Comparison of ENCODE assay signal across 10 mouse cellular contexts in the genomic region with DNA sequence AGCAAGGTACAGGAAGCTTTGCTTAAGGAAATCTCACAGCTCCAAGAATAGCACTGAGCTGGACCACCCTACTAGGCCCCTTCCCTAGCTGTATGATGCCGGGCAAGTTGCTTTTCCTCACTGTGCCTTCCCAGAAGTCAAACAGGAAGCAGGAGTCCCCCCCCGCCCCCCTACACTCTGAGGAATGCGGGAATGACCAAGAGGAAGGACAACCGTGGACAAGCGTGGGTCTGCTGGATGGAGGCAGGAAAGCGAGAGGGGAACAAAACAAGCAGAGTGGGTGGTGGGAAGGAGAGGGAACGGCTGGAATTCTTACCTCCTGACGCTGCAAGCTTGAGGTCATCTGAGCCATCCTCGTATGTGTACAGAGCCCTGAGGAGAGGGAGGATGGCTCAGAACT. TPM values are rescaled to one million over a fixed set of nuclear protein-coding genes. Genes with fewer than 3 reads are reported as not detected.
DNase-seq lines count a peak whose midpoint lies in the region; ATAC-seq and TF ChIP-seq lines count a peak whose summit lies in the region.
"Had no signal": no experiment of that assay in that cellular context is flagged by ENCODE, and none has a peak within 500 bp of the region (broad histone marks: within the 10 kb centered on the region; RNA-seq: fewer than 3 reads in every experiment).

No protein-coding gene starts in this region.

- peaks cover 27% of the 10 kb centered on the region for H3K79me2 ChIP-seq in C2C12 (ENCODE audit: control insufficient read depth, insufficient read depth)

- peaks cover 8% of the 10 kb centered on the region for H3K79me3 ChIP-seq in C2C12 (ENCODE audit: low read depth)

- H3K9ac ChIP-seq in heart, embryonic 15.5 days = no peak overlapping the region
- H3K9ac ChIP-seq in forebrain, embryonic 15.5 days (replicated peaks) = peak overlapping the region; percentile 99
- H3K9ac ChIP-seq in midbrain, embryonic 11.5 days (ENCODE audit: low read length) = peak overlapping the region; percentile 33; the same call in 1 of the 2 replicates

- WGBS in heart, embryonic 15.5 days = 26% methylated on average over 9 of the region's 9 CpGs
- WGBS in forebrain, embryonic 15.5 days = 58% methylated on average over 9 of the region's 9 CpGs
- 60% methylated on average over 9 of the region's 9 CpGs for WGBS in midbrain, embryonic 11.5 days

- no peak overlapping the region for H3K4me3 ChIP-seq in heart, embryonic 15.5 days
- no peak overlapping the region for H3K4me3 ChIP-seq in C2C12 (ENCODE audit: insufficient read depth, poor library complexity, severe bottlenecking)
- H3K4me3 ChIP-seq in forebrain, embryonic 15.5 days = peak overlapping the region; percentile 73
- H3K4me3 ChIP-seq in midbrain, embryonic 11.5 days (ENCODE audit: low read depth, low read length) = peak overlapping the region; percentile 4; the same call in 1 of the 2 replicates

- no peaks in the 10 kb centered on the region for H3K9me3 ChIP-seq in heart, embryonic 15.5 days (replicated peaks)
- H3K9me3 ChIP-seq in forebrain, embryonic 15.5 days = no peaks in the 10 kb centered on the region
- no peaks in the 10 kb centered on the region for H3K9me3 ChIP-seq in midbrain, embryonic 11.5 days (ENCODE audit: control insufficient read depth, low read length)

- peaks cover 23% of the 10 kb centered on the region for H3K36me3 ChIP-seq in heart, embryonic 15.5 days
- H3K36me3 ChIP-seq in C2C12 (ENCODE audit: control insufficient read depth, insufficient read depth) = no peaks in the 10 kb centered on the region
- H3K36me3 ChIP-seq in forebrain, embryonic 15.5 days = peaks cover 48% of the 10 kb centered on the region
- H3K36me3 ChIP-seq in midbrain, embryonic 11.5 days (ENCODE audit: control insufficient read depth, insufficient read depth, low read length) = peaks cover 35% of the 10 kb centered on the region

- no peak for DNase-seq in heart, adult 11 months
- no peak for DNase-seq in midbrain, embryonic 11.5 days (ENCODE audit: low spot score, missing footprints)
- no peak for DNase-seq in gastrocnemius, adult 8-10 months (ENCODE audit: low spot score in 2 of 2)
- DNase-seq in embryo, embryonic 11 days = no peak
- DNase-seq in right cerebral cortex, postnatal 36 days (ENCODE audit: low spot score in 2 of 2) = no peak
- DNase-seq: spleen, adult 18-20 months had no signal

- peak overlapping the region; percentile 10 for H3ac ChIP-seq in C2C12 (ENCODE audit: control insufficient read depth, insufficient read length, low read depth)

- peaks cover 65% of the 10 kb centered on the region for H3K27me3 ChIP-seq in heart, embryonic 15.5 days
- H3K27me3 ChIP-seq in C2C12 (ENCODE audit: control insufficient read depth, insufficient read depth, insufficient read length) = no peaks in the 10 kb centered on the region
- H3K27me3 ChIP-seq in forebrain, embryonic 15.5 days = no peaks in the 10 kb centered on the region
- no peaks in the 10 kb centered on the region for H3K27me3 ChIP-seq in midbrain, embryonic 11.5 days (ENCODE audit: control insufficient read depth, insufficient read depth, low read length)

- ATAC-seq in heart, embryonic 15.5 days (replicated peaks; ENCODE audit: insufficient number of reproducible peaks, insufficient read depth, low FRiP score, low read depth) = no peak
- no peak for ATAC-seq in forebrain, embryonic 15.5 days (replicated peaks)
- ATAC-seq in midbrain, embryonic 11.5 days (ENCODE audit: low FRiP score) = no peak
- ATAC-seq: inflammation-experienced regulatory T-cells, adult 6 months had no signal

- H3K27ac ChIP-seq in heart, embryonic 15.5 days = peak overlapping the region; percentile 52
- H3K27ac ChIP-seq in forebrain, embryonic 15.5 days (replicated peaks) = peak overlapping the region; percentile 98
- peak overlapping the region; percentile 51; the same call in 1 of the 2 replicates for H3K27ac ChIP-seq in midbrain, embryonic 11.5 days (ENCODE audit: low read depth, low read length)

- H3K4me2 ChIP-seq in heart, embryonic 15.5 days = peak overlapping the region; percentile 7; the same call in 1 of the 2 replicates
- H3K4me2 ChIP-seq in forebrain, embryonic 15.5 days (replicated peaks) = peak overlapping the region; percentile 96
- peak overlapping the region; percentile 83 for H3K4me2 ChIP-seq in midbrain, embryonic 11.5 days

- TF ChIP-seq CTCF in C2C12 (IDR thresholded peaks at IDR 0.05; ENCODE audit: control insufficient read depth, insufficient read depth, insufficient read length) = no peak

- H3K4me1 ChIP-seq in heart, embryonic 15.5 days (replicated peaks) = peaks cover 73% of the 10 kb centered on the region
- peaks cover 52% of the 10 kb centered on the region for H3K4me1 ChIP-seq in forebrain, embryonic 15.5 days
- H3K4me1 ChIP-seq in midbrain, embryonic 11.5 days (ENCODE audit: control insufficient read depth, insufficient read depth, low read length) = peaks cover 36% of the 10 kb centered on the region

TF ChIP-seq in C2C12, 6 proteins besides CTCF, POLR2A, EP300 and RAD21:
- TF ChIP-seq MYOG (IDR thresholded peaks at IDR 0.05; ENCODE audit: control insufficient read depth, extremely low read depth, insufficient read length) (no peak), MAX (IDR thresholded peaks at IDR 0.05) (no peak), FOSL1 (IDR thresholded peaks at IDR 0.05; ENCODE audit: insufficient read depth, low read length, poor library complexity, severe bottlenecking) (no peak)

RNA-seq across cellular contexts. Expression of gene Dbn1, which starts 4.8 kb away (rescaled TPM):
- polyA plus RNA-seq in heart, embryonic 15.5 days (2015; fragmentation: Nextera tagmentation; extraction: Ambion mirVana) = 60.1 and 77.2 TPM in 2 replicates
- 87.7 TPM for polyA plus RNA-seq in C2C12 (2012; fragmentation: generic; extraction: Trizol)
- 732 and 750 TPM in 2 replicates for polyA plus RNA-seq in forebrain, embryonic 15.5 days (2015; fragmentation: Nextera tagmentation; extraction: Ambion mirVana)
- 292 and 294 TPM in 2 replicates for polyA plus RNA-seq in midbrain, embryonic 11.5 days (2014; fragmentation: Nextera tagmentation; extraction: Ambion mirVana)
- total RNA-seq in gastrocnemius, adult 8-10 months (2022) = 1 to 10 TPM; 2.9 to 4.0 (median 3.4) TPM

RNA-seq across cellular contexts. Expression of gene Prr7, which starts 19.0 kb away (rescaled TPM):
- 0.18 and 0.30 TPM in 2 replicates for polyA plus RNA-seq in heart, embryonic 15.5 days (2015; fragmentation: Nextera tagmentation; extraction: Ambion mirVana)
- 10.8 TPM for polyA plus RNA-seq in C2C12 (2012; fragmentation: generic; extraction: Trizol)
- 3.2 and 3.4 TPM in 2 replicates for polyA plus RNA-seq in forebrain, embryonic 15.5 days (2015; fragmentation: Nextera tagmentation; extraction: Ambion mirVana)
- 2.8 and 3.0 TPM in 2 replicates for polyA plus RNA-seq in midbrain, embryonic 11.5 days (2014; fragmentation: Nextera tagmentation; extraction: Ambion mirVana)
- under 1 TPM in 2 of 4 experiments, not detected in 2; 0.20 to 0.39 TPM for total RNA-seq in gastrocnemius, adult 8-10 months (2022)

RNA-seq across cellular contexts. Expression of gene Pdlim7, which starts 30.4 kb away (rescaled TPM):
- polyA plus RNA-seq in heart, embryonic 15.5 days (2015; fragmentation: Nextera tagmentation; extraction: Ambion mirVana) = 221 and 251 TPM in 2 replicates
- 344 TPM for polyA plus RNA-seq in C2C12 (2012; fragmentation: generic; extraction: Trizol)
- polyA plus RNA-seq in forebrain, embryonic 15.5 days (2015; fragmentation: Nextera tagmentation; extraction: Ambion mirVana) = 135 and 138 TPM in 2 replicates
- polyA plus RNA-seq in midbrain, embryonic 11.5 days (2014; fragmentation: Nextera tagmentation; extraction: Ambion mirVana) = 129 and 140 TPM in 2 replicates
- total RNA-seq in gastrocnemius, adult 8-10 months (2022) = 100 to 1,000 TPM; 476 to 539 (median 493) TPM

RNA-seq across cellular contexts. Expression of gene Grk6, which starts 38.2 kb away (rescaled TPM):
- polyA plus RNA-seq in heart, embryonic 15.5 days (2015; fragmentation: Nextera tagmentation; extraction: Ambion mirVana) = 15.5 and 24.7 TPM in 2 replicates
- 81.9 TPM for polyA plus RNA-seq in C2C12 (2012; fragmentation: generic; extraction: Trizol)
- polyA plus RNA-seq in forebrain, embryonic 15.5 days (2015; fragmentation: Nextera tagmentation; extraction: Ambion mirVana) = 46.1 and 47.6 TPM in 2 replicates
- polyA plus RNA-seq in midbrain, embryonic 11.5 days (2014; fragmentation: Nextera tagmentation; extraction: Ambion mirVana) = 42.0 and 52.3 TPM in 2 replicates
- total RNA-seq in gastrocnemius, adult 8-10 months (2022) = 1 to 10 TPM; 6.9 to 9.7 (median 9.4) TPM

RNA-seq across cellular contexts. Expression of gene Dok3, which starts 46.0 kb away (rescaled TPM):
- 1.3 and 3.0 TPM in 2 replicates for polyA plus RNA-seq in heart, embryonic 15.5 days (2015; fragmentation: Nextera tagmentation; extraction: Ambion mirVana)
- 0.83 TPM for polyA plus RNA-seq in C2C12 (2012; fragmentation: generic; extraction: Trizol)
- polyA plus RNA-seq in forebrain, embryonic 15.5 days (2015; fragmentation: Nextera tagmentation; extraction: Ambion mirVana) = 3.6 and 4.0 TPM in 2 replicates
- 1.9 TPM in 2 replicates for polyA plus RNA-seq in midbrain, embryonic 11.5 days (2014; fragmentation: Nextera tagmentation; extraction: Ambion mirVana)
- 1 to 10 TPM in 1 of 4 experiments, under 1 TPM in 3; 0.61 to 1.1 (median 0.79) TPM for total RNA-seq in gastrocnemius, adult 8-10 months (2022)

Comparison
In these comparisons a context has a peak if more than half of its experiments do, and no peak if none do; other contexts are left out.
1. H3K4me2 ChIP-seq: peak in every context shown above with its lines; median percentile 96 in forebrain, embryonic 15.5 days; 83 in midbrain, embryonic 11.5 days; 7 in heart, embryonic 15.5 days.
2. H3K4me3 ChIP-seq: peak in forebrain, embryonic 15.5 days (single experiment) and midbrain, embryonic 11.5 days (single experiment); none in heart, embryonic 15.5 days (single experiment) and C2C12 (single experiment).
3. Peak in every context shown above with its lines, with median percentiles within 50 percentile points of each other: H3K27ac ChIP-seq.